Mouse (Mus musculus) kidney, adult 18-20 months (tissue): Measurements from ENCODE around the gene Mpzl3.

Source experiments
- DNase-seq: peaks from one replicate; pipeline ENCODE4 v3.0.0; 2021

The Mpzl3 gene

DNA sequence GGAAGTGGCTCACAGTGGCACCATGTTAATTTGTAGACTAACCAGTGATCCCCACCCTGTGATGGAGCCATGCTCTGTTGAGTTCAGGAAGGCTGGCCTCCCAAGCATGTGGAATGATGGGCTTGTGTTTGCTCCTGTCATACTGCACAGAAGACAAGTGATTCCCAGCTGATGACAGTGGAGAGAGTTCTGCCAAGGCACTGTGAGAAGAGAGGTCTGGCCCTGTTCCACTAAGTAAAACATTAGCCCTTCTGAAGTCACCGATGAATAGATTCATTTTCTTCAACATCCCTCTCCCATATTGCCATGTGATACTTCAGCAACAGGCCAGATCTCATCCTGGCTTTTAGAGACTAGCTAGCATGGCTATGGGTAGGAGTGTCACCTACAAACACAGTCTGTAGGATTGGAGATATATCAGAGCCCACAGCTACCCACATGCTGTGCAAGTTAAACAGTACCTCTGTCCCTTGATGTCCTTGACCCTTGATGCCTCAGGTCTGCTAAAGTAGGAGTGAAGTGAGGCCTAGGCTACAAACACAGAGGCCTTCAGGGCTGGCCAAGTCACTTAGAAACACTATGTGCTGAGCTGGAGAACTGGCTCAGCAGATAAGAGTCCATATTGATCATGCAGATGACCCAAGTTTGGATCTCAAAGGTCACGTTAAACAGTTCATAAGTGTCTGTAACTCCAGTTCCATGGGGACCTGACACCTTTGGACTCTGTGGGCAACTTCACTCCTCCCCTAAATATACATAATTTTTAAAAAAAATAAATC, 50.8 kb downstream of the Mpzl3 start:
- peak; percentile 43 for DNase-seq

DNA sequence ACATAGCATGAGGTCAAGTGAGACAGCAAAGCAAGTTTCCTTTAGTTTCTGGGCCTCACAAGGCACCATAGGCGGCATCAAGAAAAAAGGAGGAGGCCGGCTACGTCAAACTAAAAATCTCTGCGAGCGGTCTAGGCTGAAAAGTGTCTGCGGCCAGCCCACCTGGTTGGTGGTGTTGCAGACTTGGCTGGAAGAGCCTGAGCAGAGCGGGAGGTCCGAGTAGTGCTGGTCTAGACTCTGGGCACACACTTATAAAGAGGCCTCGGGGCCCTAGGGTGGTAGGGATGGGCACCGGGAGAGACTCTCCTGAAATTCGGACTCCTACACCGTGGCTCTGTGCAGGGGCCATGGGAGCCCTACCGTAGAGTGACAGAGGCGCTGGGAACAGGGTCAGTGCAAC, 60.7 kb downstream of the Mpzl3 start:
- no peak for DNase-seq

- no peak for DNase-seq
These were observed 61.8 kb downstream of the Mpzl3 start for GRCm38 (mm10) chr9:45116819-45117218.

GRCm38 (mm10) chr9:45117741-45118431, 62.9 kb downstream of the Mpzl3 start, which contains the start of gene Scn2b:
TSS of gene Scn2b (plus strand) at chr9:45117782.
- DNase-seq: no peak

GRCm38 (mm10) chr9:45118552-45118951, 63.6 kb downstream of the Mpzl3 start:
- DNase-seq: no peak

DNA sequence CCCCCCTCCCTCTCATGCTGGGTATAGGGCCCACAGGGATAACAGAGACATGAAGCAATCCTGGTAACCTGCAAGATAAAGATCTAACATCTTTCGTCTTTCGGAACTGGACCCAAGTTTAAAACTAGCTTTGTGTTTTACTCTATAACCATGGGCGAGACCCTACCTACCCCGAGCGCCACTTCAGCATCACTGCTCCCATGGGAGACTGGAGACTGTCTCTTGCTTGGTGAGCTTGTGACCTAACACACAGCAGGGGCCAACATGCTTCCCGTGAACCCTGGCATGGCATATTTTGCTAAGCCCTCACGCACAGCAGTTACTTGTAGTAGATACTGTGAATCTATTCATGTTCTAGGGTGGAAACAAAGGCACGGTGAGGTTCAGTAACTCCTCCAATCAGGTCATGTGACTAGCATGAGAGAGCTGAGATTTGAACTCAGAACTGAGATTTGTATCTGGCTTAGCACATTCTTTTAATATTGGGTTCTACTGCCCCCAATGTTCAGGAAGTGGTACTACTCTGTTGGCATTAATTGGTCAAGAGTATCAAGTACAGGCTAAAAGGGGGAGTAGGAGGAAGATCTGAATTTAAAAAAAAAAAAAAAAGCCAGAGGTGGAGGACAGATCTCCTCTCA, 64.4 kb downstream of the Mpzl3 start:
- DNase-seq: no peak

DNA sequence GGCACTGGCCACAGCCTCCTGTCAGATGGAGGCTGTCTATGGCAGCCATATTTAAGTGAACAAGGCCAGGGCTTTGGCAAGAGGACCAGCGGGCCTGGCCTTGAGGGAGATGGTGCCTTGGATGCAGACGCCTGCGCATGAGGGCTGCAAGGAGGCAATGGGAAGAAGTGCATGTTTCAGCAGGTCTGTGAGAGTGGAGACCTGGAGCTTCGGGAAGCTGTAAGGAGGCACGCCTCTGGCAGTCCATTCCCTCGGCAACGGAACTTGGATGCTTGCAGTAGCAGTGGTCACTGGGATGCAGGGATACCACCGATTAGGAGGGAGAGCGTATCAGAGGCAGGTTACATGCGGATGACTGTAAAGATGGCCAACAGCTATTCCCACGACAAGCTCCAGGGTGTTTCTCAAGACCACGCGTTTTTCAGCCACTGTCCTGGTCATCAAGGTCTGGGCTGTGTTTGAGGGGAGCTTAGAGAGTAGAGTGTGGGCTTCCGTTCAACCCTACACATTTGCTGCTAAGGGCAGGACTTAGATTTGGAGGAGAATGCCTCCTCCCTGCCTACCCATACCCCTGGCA, 65.1 kb downstream of the Mpzl3 start:
- DNase-seq: no peak

- DNase-seq: no peak
These were observed 65.6 kb downstream of the Mpzl3 start for GRCm38 (mm10) chr9:45120567-45120966.

DNA sequence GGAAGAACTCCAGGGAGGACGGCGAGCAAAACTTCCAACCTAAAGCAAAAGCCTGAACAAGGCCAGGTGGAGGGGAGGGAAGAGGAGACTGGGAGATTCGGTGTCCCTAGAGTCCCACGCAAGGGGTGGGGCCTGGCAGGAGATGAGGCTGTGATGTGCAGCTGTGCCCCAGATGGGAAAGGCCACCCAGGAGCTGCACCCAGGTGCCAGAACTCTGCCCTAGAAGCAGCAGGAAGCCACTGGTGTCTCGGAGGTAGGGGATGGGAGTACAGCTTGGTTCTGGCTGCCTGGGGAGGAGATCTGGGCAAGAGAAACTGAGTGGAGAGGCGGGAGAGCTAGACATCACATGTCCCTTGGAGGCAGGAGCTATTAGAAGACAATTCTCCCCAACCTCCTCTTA, 66.0 kb downstream of the Mpzl3 start:
- no peak for DNase-seq

DNA sequence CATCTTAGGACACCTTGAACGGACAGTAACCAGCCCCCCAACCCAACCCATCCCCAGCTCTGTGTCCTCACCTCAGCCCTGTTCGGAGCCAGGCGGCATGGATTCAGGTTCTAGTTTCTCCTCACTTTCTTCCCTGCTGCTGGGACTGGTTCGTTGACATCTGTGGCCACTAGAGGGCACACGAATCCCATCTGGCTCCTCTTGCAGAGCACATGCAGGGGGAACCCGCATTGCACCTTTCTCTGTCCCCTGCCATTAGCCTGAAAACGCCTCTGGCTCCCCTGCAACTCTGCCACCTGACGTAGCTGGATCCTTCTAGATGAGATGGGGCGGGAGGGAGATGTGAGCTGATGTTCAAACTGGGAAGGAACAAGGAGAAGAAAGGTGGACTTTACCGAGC, 66.8 kb downstream of the Mpzl3 start:
- peak; percentile 80 for DNase-seq

- DNase-seq: no peak
These were observed 67.3 kb downstream of the Mpzl3 start for GRCm38 (mm10) chr9:45122209-45122761.

DNA sequence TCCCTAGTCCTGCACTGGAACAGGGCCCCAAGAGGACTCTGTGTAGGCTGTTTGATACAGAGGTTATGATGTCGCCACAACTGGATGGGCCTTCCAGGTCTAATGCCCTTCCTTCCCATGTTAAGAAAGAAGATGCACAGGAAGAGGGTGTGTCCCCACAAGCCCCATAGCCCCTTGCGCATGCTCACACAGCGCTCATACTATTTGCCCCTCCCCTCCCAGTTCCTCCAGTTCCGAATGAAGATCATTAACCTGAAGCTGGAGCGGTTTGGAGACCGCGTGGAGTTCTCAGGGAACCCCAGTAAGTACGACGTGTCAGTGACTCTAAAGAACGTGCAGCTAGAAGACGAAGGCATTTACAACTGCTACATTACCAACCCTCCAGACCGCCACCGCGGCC, 70.2 kb downstream of the Mpzl3 start:
- no peak for DNase-seq

GRCm38 (mm10) chr9:45126941-45127340, 72.0 kb downstream of the Mpzl3 start:
- no peak for DNase-seq
